ENCODE assay signal across 26 mouse cellular contexts in genomic region chr1:184173739-184174138, GRCm38 (mm10).
DNase-seq lines count a peak whose midpoint lies in the region; ATAC-seq and TF ChIP-seq lines count a peak whose summit lies in the region.
"Had no signal": no experiment of that assay in that cellular context is flagged by ENCODE, and none has a peak within 500 bp of the region (broad histone marks: within the 10 kb centered on the region; RNA-seq: fewer than 3 reads in every experiment).

No protein-coding gene starts in this region.

- TF ChIP-seq CTCF in thymus, adult 2 months (IDR thresholded peaks at IDR 0.05; ENCODE audit: borderline replicate concordance, control insufficient read depth, extremely low read depth, insufficient read depth, low read length, poor library complexity), result no peak

- H3K4me3 ChIP-seq in heart, embryonic 13.5 days, result no peak overlapping the region
- no peak overlapping the region for H3K4me3 ChIP-seq in thymus, adult 2 months (ENCODE audit: control insufficient read depth, insufficient read depth, low read length)
- H3K4me3 ChIP-seq: forebrain, embryonic 13.5 days; hindbrain, embryonic 13.5 days; kidney, embryonic 15.5 days; limb, embryonic 13.5 days; liver, embryonic 12.5 days; myocyte had no signal

- H3K36me3 ChIP-seq in heart, embryonic 13.5 days, result no peaks in the 10 kb centered on the region
- H3K36me3 ChIP-seq in thymus, adult 2 months (ENCODE audit: control insufficient read depth, insufficient read depth, low read length), result no peaks in the 10 kb centered on the region
- H3K36me3 ChIP-seq: hindbrain, embryonic 13.5 days; kidney, embryonic 15.5 days; limb, embryonic 13.5 days; liver, embryonic 12.5 days had no signal

- peak overlapping the region; percentile 92 for H3K27ac ChIP-seq in heart, embryonic 13.5 days (replicated peaks)
- H3K27ac ChIP-seq in thymus, adult 2 months (ENCODE audit: control insufficient read depth, insufficient read depth, low read length), result peak overlapping the region; percentile 31; the same call in 1 of the 2 replicates
- H3K27ac ChIP-seq: forebrain, embryonic 13.5 days; hindbrain, embryonic 13.5 days; kidney, embryonic 15.5 days; limb, embryonic 13.5 days; liver, embryonic 12.5 days had no signal

- no peaks in the 10 kb centered on the region for H3K9me3 ChIP-seq in heart, embryonic 13.5 days
- H3K9me3 ChIP-seq: forebrain, embryonic 13.5 days; hindbrain, embryonic 13.5 days; kidney, embryonic 15.5 days; limb, embryonic 13.5 days; liver, embryonic 12.5 days had no signal

- peaks cover 46% of the 10 kb centered on the region for H3K4me1 ChIP-seq in heart, embryonic 13.5 days
- H3K4me1 ChIP-seq in thymus, adult 2 months (replicated peaks; ENCODE audit: control insufficient read depth, insufficient read depth, low read length), result peaks cover 12% of the 10 kb centered on the region
- H3K4me1 ChIP-seq: forebrain, embryonic 13.5 days; kidney, embryonic 15.5 days; limb, embryonic 13.5 days; liver, embryonic 12.5 days had no signal

- no peaks in the 10 kb centered on the region for H3K27me3 ChIP-seq in heart, embryonic 13.5 days (replicated peaks)
- no peaks in the 10 kb centered on the region for H3K27me3 ChIP-seq in thymus, adult 2 months (ENCODE audit: control insufficient read depth, insufficient read depth, low read length)
- H3K27me3 ChIP-seq: forebrain, embryonic 13.5 days; hindbrain, embryonic 13.5 days; kidney, embryonic 15.5 days; limb, embryonic 13.5 days; liver, embryonic 12.5 days had no signal

- H3K9ac ChIP-seq in heart, embryonic 13.5 days, result no peak overlapping the region
- H3K9ac ChIP-seq: forebrain, embryonic 13.5 days; hindbrain, embryonic 13.5 days; kidney, embryonic 15.5 days; limb, embryonic 13.5 days; liver, embryonic 12.5 days had no signal

- no peak overlapping the region for H3K4me2 ChIP-seq in heart, embryonic 13.5 days
- H3K4me2 ChIP-seq: forebrain, embryonic 13.5 days; hindbrain, embryonic 13.5 days; kidney, embryonic 15.5 days; limb, embryonic 13.5 days; liver, embryonic 12.5 days had no signal

- 77% methylated on average over 6 of the region's 6 CpGs for WGBS in heart, embryonic 13.5 days
- 24% methylated on average over 6 of the region's 6 CpGs for WGBS in thymus, adult 2 months

- no peak for DNase-seq in heart, postnatal 4 days
- DNase-seq in thymus, adult 2 months, result no peak
- no peak for DNase-seq in thymus, postnatal 36 days
- peak; percentile 12 for DNase-seq in naive thymus-derived CD4-positive, alpha-beta T cell, adult 2 months (ENCODE audit: low read depth)
- no peak for DNase-seq in ovary, postnatal 10 days (ENCODE audit: low spot score)
- no peak for DNase-seq in embryo, embryonic 10.5 days (ENCODE audit: low spot score)
- DNase-seq: adrenal gland, adult 8-10 months; cerebellum, adult 18-20 months; cerebellum, postnatal 14 days; embryo, embryonic 11 days; gastrocnemius, postnatal 36 days; kidney, adult 11 months; kidney, postnatal 36 days; layer of hippocampus, postnatal 36 days; lung, adult 18-20 months; lung, postnatal 14 days had no signal

- no peak for TF ChIP-seq POLR2A in thymus, adult 2 months (IDR thresholded peaks at IDR 0.05; ENCODE audit: control insufficient read depth, extremely low read depth, insufficient read depth, low read length, poor library complexity)

- no peak for ATAC-seq in heart, embryonic 13.5 days (ENCODE audit: extremely low read depth, insufficient number of reproducible peaks, low FRiP score, low TSS enrichment)
- peak; percentile 50; the same call in 1 of the 2 replicates for ATAC-seq in granulocyte monocyte progenitor cell, adult 5-6 weeks (replicated peaks; ENCODE audit: poor library complexity, severe bottlenecking)
- ATAC-seq: activated CD4-positive, CD25-positive, alpha-beta regulatory T cell, adult 4 months; forebrain, embryonic 13.5 days; liver, embryonic 12.5 days; midbrain, embryonic 16.5 days had no signal
